Mouse (Mus musculus) limb, embryonic 15.5 days (tissue): ENCODE measurements around the gene Msh3. TPM values are rescaled to one million over a fixed set of nuclear protein-coding genes. Genes with fewer than 3 reads are reported as not detected.

Source experiments
- ATAC-seq: fragments of 200-750 bp; cut with Nextera tagmentation; 2 replicates; pipeline ENCODE4 v1.8.0; 2017; ENCODE audit warnings: low read depth, moderate TSS enrichment; ENCODE audit not compliant: insufficient number of reproducible peaks, low FRiP score, low TSS enrichment
- H3K27ac ChIP-seq: fragments of 300-500 bp; sonication (generic); 2 replicates; pipeline ENCODE4 v1.5.1; 2015; ENCODE audit warnings: moderate library complexity, mild to moderate bottlenecking, inconsistent platforms
- H3K27me3 ChIP-seq: fragments of 300-500 bp; sonication (generic); 2 replicates; pipeline ENCODE4 v1.6.1; 2015; ENCODE audit warnings: inconsistent platforms
- H3K36me3 ChIP-seq: fragments of 300-500 bp; sonication (generic); 2 replicates; pipeline ENCODE4 v1.6.1; 2015; ENCODE audit warnings: inconsistent platforms
- H3K4me1 ChIP-seq: fragments of 300-500 bp; sonication (generic); 2 replicates; pipeline ENCODE4 v1.6.1; 2015; ENCODE audit warnings: inconsistent platforms
- H3K4me2 ChIP-seq: fragments of 300-500 bp; sonication (generic); 2 replicates; pipeline ENCODE4 v1.6.1; 2015; ENCODE audit warnings: mild to moderate bottlenecking, inconsistent platforms
- H3K4me3 ChIP-seq: fragments of 300-500 bp; sonication (generic); 2 replicates; pipeline ENCODE4 v1.5.1; 2015; ENCODE audit warnings: mild to moderate bottlenecking, inconsistent platforms
- H3K9ac ChIP-seq: fragments of 300-500 bp; sonication (generic); 2 replicates; pipeline ENCODE4 v1.6.1; 2015; ENCODE audit warnings: inconsistent platforms
- H3K9me3 ChIP-seq: fragments of 300-500 bp; sonication (generic); 2 replicates; pipeline ENCODE4 v1.6.1; 2016; ENCODE audit warnings: inconsistent platforms
- WGBS: fragments of 180-500 bp; shearing (Covaris S2); methylation state at CpG from one replicate; pipeline ENCODE4 v1.1.7; 2015; 5-methylcytosine and 5-hydroxymethylcytosine counted together
- polyA plus RNA-seq: library from polyadenylated mRNA; unstranded; fragments of >200 nt; fragmentation: Nextera tagmentation; extraction: Ambion mirVana; gene quantifications from 2 replicates; pipeline ENCODE4 v1.2.1, GENCODE M21; 2015

Msh3 gene
- polyA plus RNA-seq, 1 experiment from 2014 or later = 22.1 TPM

DNA sequence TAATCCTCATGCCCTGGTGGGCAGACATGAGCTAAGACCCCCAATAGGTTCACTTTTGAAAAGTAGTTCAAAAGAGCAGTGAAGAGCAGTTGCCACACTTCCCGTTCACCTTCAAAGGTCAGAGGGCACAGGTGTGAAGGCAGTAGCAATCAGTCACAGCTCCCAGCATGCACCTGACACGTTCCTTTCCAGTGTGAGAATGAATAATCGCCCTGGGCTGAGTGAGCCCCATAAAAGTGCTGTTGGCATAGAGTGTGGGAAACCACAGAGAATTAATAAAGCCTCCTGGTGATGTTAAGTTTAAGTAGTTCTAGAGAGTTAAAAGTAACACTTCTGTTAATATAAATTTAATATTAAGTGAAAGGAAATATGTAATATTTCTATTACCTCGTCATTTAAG is 63.2 kb downstream of the Msh3 start:
- Histone ChIP-seq H3K27ac (no peak overlapping the region), H3K4me1 (peaks cover 4% of the 10 kb centered on the region; the same call in 1 of the 2 replicates), H3K4me2 (no peak overlapping the region), H3K9ac (no peak overlapping the region), H3K4me3 (no peak overlapping the region), H3K36me3 (peaks cover 8% of the 10 kb centered on the region; the same call in 1 of the 2 replicates), H3K27me3 (no peaks in the 10 kb centered on the region), H3K9me3 (no peaks in the 10 kb centered on the region)
- 21% methylated on average over 4 of the region's 4 CpGs for WGBS
- ATAC-seq = no peak

DNA sequence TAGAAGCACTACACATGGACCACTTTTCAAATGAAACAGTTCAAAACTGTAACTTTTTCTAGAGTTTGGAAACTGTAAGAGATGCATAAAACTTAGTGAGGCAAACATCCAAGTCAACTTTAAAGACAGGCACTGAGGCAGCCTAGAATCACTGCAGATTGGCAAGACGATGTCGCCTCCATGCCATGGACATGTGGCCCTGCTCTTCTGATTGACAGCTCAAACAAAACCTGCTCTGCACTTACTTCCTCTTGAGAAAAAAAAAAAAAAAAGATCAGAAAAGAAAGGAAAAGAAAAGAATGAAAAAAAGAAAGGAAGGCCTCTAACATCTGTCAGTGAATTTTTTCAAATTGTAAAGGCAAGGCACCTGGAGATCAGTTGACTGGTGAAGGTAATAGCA is 77.8 kb downstream of the Msh3 start:
- no peak for ATAC-seq
- Histone ChIP-seq H3K4me1 (peaks cover 10% of the 10 kb centered on the region; the same call in 1 of the 2 replicates), H3K4me3 (no peak overlapping the region), H3K9me3 (no peaks in the 10 kb centered on the region), H3K9ac (no peak overlapping the region), H3K27ac (no peak overlapping the region), H3K36me3 (peaks cover 6% of the 10 kb centered on the region; the same call in 1 of the 2 replicates), H3K27me3 (no peaks in the 10 kb centered on the region), H3K4me2 (no peak overlapping the region)
- WGBS = 87% methylated on average over 2 of the region's 2 CpGs

DNA sequence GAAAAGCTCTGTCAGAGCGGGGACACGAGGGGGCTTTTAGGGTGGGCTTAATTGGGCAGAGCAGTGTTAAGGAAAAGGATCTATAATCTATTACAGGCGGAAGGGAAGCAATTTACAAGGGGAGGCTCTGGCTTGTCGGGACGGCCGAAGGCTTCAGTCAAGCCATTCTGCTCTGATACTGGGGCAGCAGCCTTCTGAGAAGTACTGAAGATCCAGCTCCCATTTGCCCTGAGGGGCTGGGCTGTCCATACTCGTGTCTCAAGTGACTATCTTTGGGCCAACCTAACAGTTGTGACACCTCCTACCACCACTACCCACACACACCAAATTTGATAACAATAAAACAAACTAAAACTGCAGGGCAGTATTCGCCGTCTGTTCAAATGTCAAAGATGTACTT is 79.5 kb downstream of the Msh3 start:
- H3K27me3 ChIP-seq = no peaks in the 10 kb centered on the region

DNA sequence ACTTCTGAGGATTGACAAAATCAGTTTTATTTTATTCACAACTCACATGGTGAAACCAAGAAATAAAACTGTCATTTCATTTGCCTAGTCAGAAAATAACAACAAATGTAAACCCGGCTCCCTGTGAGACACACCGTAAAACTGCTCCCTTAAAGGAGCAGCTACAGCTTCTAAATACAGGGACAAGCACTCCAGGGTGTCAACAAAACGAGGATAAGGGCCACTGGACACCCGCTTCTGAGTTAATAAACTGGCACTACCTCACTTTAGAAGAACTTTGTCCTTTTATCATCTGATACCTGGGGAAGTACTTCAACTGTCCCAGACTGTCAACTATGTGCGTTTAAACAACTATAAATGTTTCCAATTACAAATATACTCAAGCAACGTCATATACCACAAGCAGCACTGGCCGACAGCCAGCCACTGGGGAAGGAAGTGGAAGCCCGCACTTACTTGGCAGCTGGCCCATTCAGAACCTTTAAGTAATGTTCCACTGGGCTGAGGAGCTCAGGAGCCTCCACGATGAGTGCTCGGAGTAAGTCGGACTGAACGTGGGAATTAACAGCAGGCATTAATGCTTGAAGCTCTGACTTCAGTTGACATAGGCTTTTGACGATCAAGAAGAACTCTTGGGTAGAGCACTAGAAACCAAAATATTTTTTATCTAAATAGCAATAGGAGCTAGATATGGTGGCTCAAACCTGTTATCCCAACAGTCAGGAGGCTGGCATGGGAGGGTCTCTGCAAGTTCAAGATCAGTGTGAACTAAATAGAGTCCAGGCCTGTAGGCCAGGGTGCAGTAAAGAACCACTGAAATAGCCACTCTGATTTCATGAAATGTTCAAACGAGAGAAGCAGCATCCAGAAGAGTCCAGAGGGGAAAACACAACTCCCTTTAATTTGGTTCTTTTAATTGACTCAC is 80.3 kb downstream of the Msh3 start:
- H3K27ac ChIP-seq = no peak overlapping the region
- no peaks in the 10 kb centered on the region for H3K9me3 ChIP-seq
- no peak for ATAC-seq
- H3K4me2 ChIP-seq = no peak overlapping the region
- no peak overlapping the region for H3K9ac ChIP-seq
- no peaks in the 10 kb centered on the region for H3K27me3 ChIP-seq
- H3K4me1 ChIP-seq = peaks cover 10% of the 10 kb centered on the region; the same call in 1 of the 2 replicates
- WGBS = 23% methylated on average over 14 of the region's 14 CpGs
- H3K4me3 ChIP-seq = no peak overlapping the region
- no peaks in the 10 kb centered on the region for H3K36me3 ChIP-seq

More for the DNA sequence above, 79.5 kb downstream of the Msh3 start:
- no peaks in the 10 kb centered on the region for H3K36me3 ChIP-seq
- no peak for ATAC-seq
- no peak overlapping the region for H3K4me2 ChIP-seq
- H3K27ac ChIP-seq = no peak overlapping the region
- 57% methylated on average over 9 of the region's 9 CpGs for WGBS
- no peak overlapping the region for H3K4me3 ChIP-seq
- H3K9ac ChIP-seq = no peak overlapping the region
- no peaks in the 10 kb centered on the region for H3K9me3 ChIP-seq
- peaks cover 10% of the 10 kb centered on the region; the same call in 1 of the 2 replicates for H3K4me1 ChIP-seq

DNA sequence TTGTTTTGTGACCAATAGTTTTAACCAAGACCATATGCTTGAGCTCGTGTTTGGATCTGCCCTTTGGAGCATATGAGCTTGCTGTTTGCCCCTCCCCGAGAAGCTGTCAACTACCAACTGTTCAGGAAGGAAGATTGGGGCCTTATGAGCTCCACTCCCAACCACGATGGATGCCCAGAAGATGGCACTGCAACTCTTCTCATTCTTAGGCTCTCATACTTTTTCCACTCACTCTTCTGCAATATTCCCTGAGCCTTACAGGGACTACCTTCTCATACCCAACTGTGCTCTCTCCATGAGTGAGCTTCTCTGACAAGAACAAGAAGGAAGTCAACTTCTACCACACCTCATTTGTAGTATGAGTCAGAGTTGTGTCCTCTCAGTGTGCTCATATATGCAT is 87.7 kb downstream of the Msh3 start:
- ATAC-seq = no peak
- no peak overlapping the region for H3K4me3 ChIP-seq
- 75% methylated on average over 3 of the region's 3 CpGs for WGBS

DNA sequence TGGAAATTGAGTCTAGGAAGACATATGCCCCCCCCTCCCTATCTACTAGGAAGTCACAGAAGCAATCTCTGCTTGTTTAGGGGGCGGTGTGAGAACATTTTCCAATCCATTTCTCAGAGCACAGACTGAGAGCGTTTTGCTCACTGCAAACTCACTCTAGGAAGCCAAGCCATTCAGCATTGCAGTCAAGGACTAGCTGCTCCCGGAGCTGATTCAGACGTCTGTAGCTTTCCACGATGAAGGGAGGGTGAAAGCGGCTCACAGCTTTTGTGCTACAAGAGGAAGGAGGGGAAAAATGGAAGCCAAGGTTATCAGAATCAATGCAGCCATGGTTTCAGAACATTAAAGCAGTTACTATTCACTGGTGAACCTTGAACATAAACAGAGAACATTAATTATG is 91.2 kb downstream of the Msh3 start:
- no peaks in the 10 kb centered on the region for H3K4me1 ChIP-seq
- H3K27ac ChIP-seq = no peak overlapping the region
- H3K27me3 ChIP-seq = no peaks in the 10 kb centered on the region
- H3K36me3 ChIP-seq = 0 out of 2 replicates have a peak, but pooled peaks cover 5% of the 10 kb centered on the region
- no peak overlapping the region for H3K4me2 ChIP-seq
- H3K4me3 ChIP-seq = no peak overlapping the region
- no peak for ATAC-seq
- no peak overlapping the region for H3K9ac ChIP-seq
- WGBS = 83% methylated on average over 6 of the region's 6 CpGs
- H3K9me3 ChIP-seq = no peaks in the 10 kb centered on the region

More for the DNA sequence above, 87.7 kb downstream of the Msh3 start:
- H3K9ac ChIP-seq = no peak overlapping the region
- no peaks in the 10 kb centered on the region for H3K4me1 ChIP-seq
- no peaks in the 10 kb centered on the region for H3K27me3 ChIP-seq
- H3K27ac ChIP-seq = no peak overlapping the region
- H3K4me2 ChIP-seq = no peak overlapping the region
- no peaks in the 10 kb centered on the region for H3K9me3 ChIP-seq
- H3K36me3 ChIP-seq = no peaks in the 10 kb centered on the region

DNA sequence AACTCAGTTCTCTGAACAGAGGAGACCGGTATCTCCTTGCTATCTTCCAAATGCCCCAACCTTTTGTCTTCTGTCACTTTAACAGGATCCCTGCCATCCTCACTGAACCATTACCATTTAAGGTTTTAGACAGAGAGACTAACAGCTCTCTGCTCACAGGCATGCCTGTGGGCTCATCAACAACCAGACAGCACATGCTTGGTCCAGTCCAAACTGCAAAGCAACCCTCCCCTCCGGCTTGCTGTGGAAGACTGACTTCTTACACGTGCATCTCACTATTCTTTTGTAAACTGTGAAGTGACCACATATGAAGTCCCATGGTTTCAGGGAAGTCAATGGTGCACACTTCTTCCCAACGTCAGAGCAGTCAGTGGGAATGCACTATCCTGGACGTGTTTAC is 93.5 kb downstream of the Msh3 start:
- Histone ChIP-seq H3K36me3 (peaks cover 7% of the 10 kb centered on the region; the same call in 1 of the 2 replicates), H3K4me2 (no peak overlapping the region), H3K27me3 (no peaks in the 10 kb centered on the region), H3K4me3 (no peak overlapping the region), H3K27ac (no peak overlapping the region), H3K9ac (no peak overlapping the region), H3K9me3 (no peaks in the 10 kb centered on the region), H3K4me1 (no peaks in the 10 kb centered on the region)
- no peak for ATAC-seq
- 82% methylated on average over 5 of the region's 5 CpGs for WGBS

DNA sequence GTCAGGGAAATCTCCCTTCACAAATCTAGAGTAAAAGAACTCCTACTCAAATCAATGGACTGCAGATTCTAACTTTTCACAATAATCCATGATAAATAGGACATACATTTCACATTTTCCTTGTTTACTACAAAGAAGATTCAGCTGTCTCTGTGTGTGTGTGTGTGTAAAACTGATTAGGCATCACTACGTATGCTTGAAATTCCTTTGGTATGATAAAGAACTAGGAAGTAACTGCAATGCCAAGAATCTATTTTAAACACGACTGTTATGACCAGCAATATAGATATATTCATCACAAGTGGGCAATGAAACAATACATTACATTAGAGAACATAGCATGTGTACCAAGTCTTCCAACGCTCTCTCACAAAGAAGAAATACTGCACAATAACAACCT is 99.3 kb downstream of the Msh3 start:
- no peaks in the 10 kb centered on the region for H3K27me3 ChIP-seq
- 76% methylated on average over 3 of the region's 3 CpGs for WGBS

DNA sequence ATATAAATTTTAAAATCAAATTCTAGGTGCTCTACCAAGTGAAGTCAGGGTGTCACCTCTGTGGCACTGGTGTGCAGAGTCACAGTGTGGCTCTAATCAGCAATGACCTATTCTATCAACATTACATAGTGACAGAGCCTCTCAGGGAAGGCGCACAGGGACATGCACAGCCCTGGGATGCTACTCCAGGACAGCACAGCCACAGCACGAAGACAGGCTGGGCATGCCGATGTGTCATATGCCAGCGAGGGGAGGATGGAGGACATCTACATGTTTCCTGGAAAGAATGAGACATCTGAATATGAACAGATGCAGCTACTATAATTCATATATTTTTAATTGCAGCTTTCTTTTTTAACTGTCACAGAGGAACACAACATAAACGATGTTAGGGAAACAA is 101.0 kb downstream of the Msh3 start:
- H3K36me3 ChIP-seq = peaks cover 10% of the 10 kb centered on the region
- ATAC-seq = no peak
- H3K27ac ChIP-seq = no peak overlapping the region
- no peaks in the 10 kb centered on the region for H3K4me1 ChIP-seq
- no peak overlapping the region for H3K4me2 ChIP-seq
- WGBS = 93% methylated on average over 5 of the region's 5 CpGs
- no peak overlapping the region for H3K4me3 ChIP-seq
- H3K27me3 ChIP-seq = no peaks in the 10 kb centered on the region
- H3K9me3 ChIP-seq = no peaks in the 10 kb centered on the region
- no peak overlapping the region for H3K9ac ChIP-seq

More for the DNA sequence above, 99.3 kb downstream of the Msh3 start:
- ATAC-seq = no peak
- no peak overlapping the region for H3K9ac ChIP-seq
- H3K27ac ChIP-seq = no peak overlapping the region
- no peak overlapping the region for H3K4me2 ChIP-seq
- no peak overlapping the region for H3K4me3 ChIP-seq
- H3K4me1 ChIP-seq = no peaks in the 10 kb centered on the region
- no peaks in the 10 kb centered on the region for H3K9me3 ChIP-seq
- peaks cover 6% of the 10 kb centered on the region for H3K36me3 ChIP-seq

DNA sequence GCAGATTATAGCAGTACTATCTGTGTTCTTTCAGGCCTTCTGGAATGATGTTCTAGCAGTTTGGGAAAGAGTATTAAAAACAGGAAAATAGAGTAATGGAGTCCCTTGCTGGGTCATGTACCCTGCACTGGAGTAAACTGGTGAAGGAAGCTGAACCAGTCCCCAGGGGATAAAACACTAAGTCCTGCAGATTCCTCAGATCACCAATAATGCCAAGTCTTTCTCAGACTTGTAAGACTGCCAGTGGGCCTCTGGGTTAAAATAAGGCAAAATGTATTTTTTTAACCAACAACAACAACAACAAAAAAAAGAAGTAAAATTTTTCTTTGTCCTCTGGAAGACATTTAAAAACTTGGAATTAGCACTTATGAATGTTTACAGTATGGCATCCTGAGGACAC is 102.5 kb downstream of the Msh3 start:
- Histone ChIP-seq H3K36me3 (peaks cover 10% of the 10 kb centered on the region; the same call in 1 of the 2 replicates), H3K4me2 (no peak overlapping the region), H3K27ac (no peak overlapping the region), H3K9me3 (no peaks in the 10 kb centered on the region), H3K4me3 (no peak overlapping the region), H3K27me3 (no peaks in the 10 kb centered on the region), H3K4me1 (no peaks in the 10 kb centered on the region), H3K9ac (no peak overlapping the region)
- ATAC-seq = no peak

DNA sequence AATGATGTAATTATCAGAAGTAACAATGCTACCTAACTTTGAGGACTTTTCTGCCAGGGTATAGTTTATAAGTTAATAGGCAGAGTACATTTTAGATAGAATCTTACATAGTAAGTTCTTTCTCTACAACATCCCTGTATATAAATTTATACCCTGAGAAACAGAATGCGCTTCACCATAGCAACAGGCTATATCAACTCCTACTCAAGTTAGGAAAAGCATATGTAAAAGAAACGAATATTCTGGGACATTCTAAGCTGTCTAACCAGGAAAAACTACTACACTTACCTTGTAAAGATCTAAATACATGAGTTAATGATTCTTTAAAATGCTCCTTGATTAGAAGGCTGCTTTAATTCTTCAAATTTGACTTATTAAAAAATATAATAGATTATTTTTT is 107.2 kb downstream of the Msh3 start:
- H3K9me3 ChIP-seq = no peaks in the 10 kb centered on the region
- WGBS = 81% methylated on average over 2 of the region's 2 CpGs
- ATAC-seq = no peak
- H3K4me2 ChIP-seq = no peak overlapping the region
- H3K27ac ChIP-seq = no peak overlapping the region
- no peak overlapping the region for H3K9ac ChIP-seq
- H3K27me3 ChIP-seq = no peaks in the 10 kb centered on the region
- no peak overlapping the region for H3K4me3 ChIP-seq
- no peaks in the 10 kb centered on the region for H3K4me1 ChIP-seq
- H3K36me3 ChIP-seq = peaks cover 11% of the 10 kb centered on the region; the same call in 1 of the 2 replicates

DNA sequence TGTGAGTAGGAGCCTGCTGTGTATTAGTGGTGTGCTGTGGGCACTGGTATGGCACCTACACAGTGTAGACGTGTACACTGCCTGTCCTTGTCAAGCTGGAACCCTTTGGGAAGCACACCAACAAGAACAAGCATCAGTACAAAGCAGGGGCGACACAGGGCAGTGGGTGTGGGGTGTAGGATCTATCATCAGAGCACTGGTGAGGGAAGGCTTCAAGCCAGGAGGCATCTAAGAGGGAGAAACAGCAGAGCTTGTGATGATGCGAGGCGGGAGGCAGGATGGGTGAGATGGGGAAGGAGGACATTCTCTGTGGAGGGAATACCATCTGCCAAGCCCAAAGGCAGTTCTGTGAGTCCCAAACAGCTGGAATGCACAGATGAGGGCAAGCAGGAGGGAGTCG is 107.8 kb downstream of the Msh3 start:
- WGBS = 98% methylated on average over 5 of the region's 5 CpGs
- peaks cover 8% of the 10 kb centered on the region; the same call in 1 of the 2 replicates for H3K36me3 ChIP-seq
- no peak for ATAC-seq
- no peak overlapping the region for H3K9ac ChIP-seq
- H3K27me3 ChIP-seq = no peaks in the 10 kb centered on the region
- no peaks in the 10 kb centered on the region for H3K9me3 ChIP-seq
- no peak overlapping the region for H3K4me2 ChIP-seq
- no peaks in the 10 kb centered on the region for H3K4me1 ChIP-seq
- H3K4me3 ChIP-seq = no peak overlapping the region
- H3K27ac ChIP-seq = no peak overlapping the region
